ENCODE assay signal across 7 mouse cellular contexts in the genomic region with DNA sequence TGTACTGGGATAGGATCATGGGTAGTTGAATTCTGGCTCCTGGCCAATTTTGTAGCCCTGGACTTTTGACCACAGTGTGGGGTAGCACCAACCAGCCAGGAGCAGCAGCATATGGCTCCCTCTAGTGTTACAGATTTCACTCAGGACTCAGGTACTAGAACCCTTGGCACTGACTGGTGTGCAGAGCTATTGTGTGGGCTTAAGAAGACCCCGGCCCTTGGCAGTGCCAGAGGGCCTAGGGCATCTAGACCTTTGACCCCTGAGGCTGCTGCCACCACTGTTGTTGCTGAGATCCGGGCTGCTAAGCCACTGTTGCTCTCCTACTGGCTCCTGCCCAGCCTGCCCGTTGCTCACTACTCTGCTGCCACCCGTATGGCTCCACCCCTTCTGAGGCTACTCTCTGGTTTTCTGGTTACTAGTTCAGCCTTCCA. TPM values are rescaled to one million over a fixed set of nuclear protein-coding genes. Genes with fewer than 3 reads are reported as not detected.
DNase-seq lines count a peak whose midpoint lies in the region; ATAC-seq and TF ChIP-seq lines count a peak whose summit lies in the region.

No protein-coding gene starts in this region.

- peak; percentile 58; the same call in 1 of the 2 replicates for ATAC-seq in midbrain, embryonic 12.5 days (ENCODE audit: low FRiP score, low read depth)
- ATAC-seq in midbrain, embryonic 14.5 days (ENCODE audit: low FRiP score, low TSS enrichment): no peak
- ATAC-seq in heart, postnatal 0 days (ENCODE audit: insufficient read depth, low read depth): 0 out of 2 replicates have a peak, but pooled peaks have one; percentile 33
- ATAC-seq in stomach, embryonic 15.5 days (ENCODE audit: insufficient read depth, low FRiP score, low read depth): peak; percentile 84

- H3K36me3 ChIP-seq in midbrain, embryonic 12.5 days: no peaks in the 10 kb centered on the region
- 0 out of 2 replicates have a peak, but pooled peaks cover 4% of the 10 kb centered on the region for H3K36me3 ChIP-seq in midbrain, embryonic 14.5 days (ENCODE audit: control insufficient read depth, insufficient read depth, low read length)
- H3K36me3 ChIP-seq in heart, postnatal 0 days (replicated peaks; ENCODE audit: control insufficient read depth, insufficient read depth, low read length): no peaks in the 10 kb centered on the region
- no peaks in the 10 kb centered on the region for H3K36me3 ChIP-seq in stomach, embryonic 15.5 days

- no peak for TF ChIP-seq EP300 in heart, postnatal 0 days (IDR thresholded peaks at IDR 0.05; ENCODE audit: low read depth)

- no peaks in the 10 kb centered on the region for H3K4me1 ChIP-seq in midbrain, embryonic 12.5 days
- H3K4me1 ChIP-seq in midbrain, embryonic 14.5 days (ENCODE audit: control insufficient read depth, insufficient read depth, low read length): no peaks in the 10 kb centered on the region
- H3K4me1 ChIP-seq in heart, postnatal 0 days (ENCODE audit: control insufficient read depth, insufficient read depth): 0 out of 2 replicates have a peak, but pooled peaks cover 3% of the 10 kb centered on the region
- peaks cover 12% of the 10 kb centered on the region for H3K4me1 ChIP-seq in stomach, embryonic 15.5 days

- no peaks in the 10 kb centered on the region for H3K9me3 ChIP-seq in midbrain, embryonic 12.5 days
- no peaks in the 10 kb centered on the region for H3K9me3 ChIP-seq in midbrain, embryonic 14.5 days (ENCODE audit: control insufficient read depth, low read length)
- peaks cover 3% of the 10 kb centered on the region; the same call in 1 of the 2 replicates for H3K9me3 ChIP-seq in heart, postnatal 0 days (replicated peaks; ENCODE audit: control insufficient read depth, low read length)
- no peaks in the 10 kb centered on the region for H3K9me3 ChIP-seq in stomach, embryonic 15.5 days

- no peak overlapping the region for H3K4me3 ChIP-seq in midbrain, embryonic 12.5 days
- H3K4me3 ChIP-seq in midbrain, embryonic 14.5 days (replicated peaks; ENCODE audit: low read depth, low read length): no peak overlapping the region
- no peak overlapping the region for H3K4me3 ChIP-seq in heart, postnatal 0 days (ENCODE audit: low read depth, low read length)
- H3K4me3 ChIP-seq in stomach, embryonic 15.5 days (replicated peaks): no peak overlapping the region

- peak; percentile 51 for TF ChIP-seq CTCF in heart, postnatal 0 days (IDR thresholded peaks at IDR 0.05; ENCODE audit: low read depth)

- no peak overlapping the region for H3K9ac ChIP-seq in midbrain, embryonic 12.5 days (replicated peaks)
- H3K9ac ChIP-seq in midbrain, embryonic 14.5 days (replicated peaks; ENCODE audit: low read length): no peak overlapping the region
- H3K9ac ChIP-seq in heart, postnatal 0 days (replicated peaks; ENCODE audit: low read depth, low read length): no peak overlapping the region
- H3K9ac ChIP-seq in stomach, embryonic 15.5 days: no peak overlapping the region

- no peak overlapping the region for H3K4me2 ChIP-seq in midbrain, embryonic 12.5 days (replicated peaks)
- H3K4me2 ChIP-seq in midbrain, embryonic 14.5 days (ENCODE audit: low read length): no peak overlapping the region
- no peak overlapping the region for H3K4me2 ChIP-seq in heart, postnatal 0 days (ENCODE audit: low read depth, low read length)
- no peak overlapping the region for H3K4me2 ChIP-seq in stomach, embryonic 15.5 days

- WGBS in midbrain, embryonic 12.5 days: 86% methylated on average over 4 of the region's 4 CpGs
- WGBS in midbrain, embryonic 14.5 days: 80% methylated on average over 4 of the region's 4 CpGs
- WGBS in heart, postnatal 0 days: 72% methylated on average over 4 of the region's 4 CpGs
- WGBS in stomach, embryonic 15.5 days: 77% methylated on average over 4 of the region's 4 CpGs

- no peak for DNase-seq in midbrain, embryonic 14.5 days
- no peak for DNase-seq in heart, postnatal 0 days (ENCODE audit: low spot score)
- DNase-seq in kidney, postnatal 10 days: peak; percentile 77
- no peak for DNase-seq in gastrocnemius, postnatal 10 days
- no peak for DNase-seq in layer of hippocampus, postnatal 36 days

- no peak overlapping the region for H3K27ac ChIP-seq in midbrain, embryonic 12.5 days (replicated peaks)
- no peak overlapping the region for H3K27ac ChIP-seq in midbrain, embryonic 14.5 days (replicated peaks; ENCODE audit: low read depth, low read length)
- no peak overlapping the region for H3K27ac ChIP-seq in heart, postnatal 0 days (ENCODE audit: low read depth)
- no peak overlapping the region for H3K27ac ChIP-seq in stomach, embryonic 15.5 days

- no peaks in the 10 kb centered on the region for H3K27me3 ChIP-seq in midbrain, embryonic 12.5 days
- H3K27me3 ChIP-seq in midbrain, embryonic 14.5 days (ENCODE audit: control insufficient read depth, insufficient read depth, low read length): no peaks in the 10 kb centered on the region
- no peaks in the 10 kb centered on the region for H3K27me3 ChIP-seq in heart, postnatal 0 days (ENCODE audit: control insufficient read depth, insufficient read depth, low read length)
- H3K27me3 ChIP-seq in stomach, embryonic 15.5 days (replicated peaks): no peaks in the 10 kb centered on the region

RNA-seq across cellular contexts. Expression of a gene that starts 54.1 kb away (rescaled TPM):
- 43.5 and 47.1 TPM in 2 replicates for polyA plus RNA-seq in midbrain, embryonic 12.5 days (2016; fragmentation: Nextera tagmentation; extraction: Ambion mirVana)
- 29.5 and 39.8 TPM in 2 replicates for polyA plus RNA-seq in midbrain, embryonic 14.5 days (2014; fragmentation: Nextera tagmentation; extraction: Ambion mirVana)
- 5.9 and 7.5 TPM in 2 replicates for total RNA-seq in heart, postnatal 0 days (2014; rRNA removed; ENCODE audit: low replicate concordance)
- 3.9 and 4.2 TPM in 2 replicates for polyA plus RNA-seq in heart, postnatal 0 days (2015; fragmentation: Nextera tagmentation; extraction: Ambion mirVana)
- polyA plus RNA-seq in stomach, embryonic 15.5 days (2015; fragmentation: Nextera tagmentation; extraction: Ambion mirVana): 17.0 and 21.2 TPM in 2 replicates
- 1 to 10 TPM; 1.9 to 3.0 TPM for total RNA-seq in gastrocnemius, postnatal 10 days (2021)
- 1 to 10 TPM; 2.7 to 2.9 TPM for total RNA-seq in layer of hippocampus, postnatal 36 days (2021)
